Mouse (Mus musculus) lung, adult 2 months (tissue): ENCODE results near the gene Trmt112.

Experiments
- CTCF ChIP-seq: fragments of 200-500 bp; IDR thresholded peaks from 2 replicates; pipeline ENCODE4 v1.5.1; 2011; ENCODE audit warnings: mild to moderate bottlenecking, low read length, control low read depth; ENCODE audit not compliant: insufficient read depth
- POLR2A ChIP-seq: fragments of 200-500 bp; IDR thresholded peaks from 2 replicates; pipeline ENCODE4 v1.6.1; 2011; ENCODE audit warnings: low read depth, mild to moderate bottlenecking, control low read depth, low read length, borderline replicate concordance; ENCODE audit errors: extremely low read depth

DNA sequence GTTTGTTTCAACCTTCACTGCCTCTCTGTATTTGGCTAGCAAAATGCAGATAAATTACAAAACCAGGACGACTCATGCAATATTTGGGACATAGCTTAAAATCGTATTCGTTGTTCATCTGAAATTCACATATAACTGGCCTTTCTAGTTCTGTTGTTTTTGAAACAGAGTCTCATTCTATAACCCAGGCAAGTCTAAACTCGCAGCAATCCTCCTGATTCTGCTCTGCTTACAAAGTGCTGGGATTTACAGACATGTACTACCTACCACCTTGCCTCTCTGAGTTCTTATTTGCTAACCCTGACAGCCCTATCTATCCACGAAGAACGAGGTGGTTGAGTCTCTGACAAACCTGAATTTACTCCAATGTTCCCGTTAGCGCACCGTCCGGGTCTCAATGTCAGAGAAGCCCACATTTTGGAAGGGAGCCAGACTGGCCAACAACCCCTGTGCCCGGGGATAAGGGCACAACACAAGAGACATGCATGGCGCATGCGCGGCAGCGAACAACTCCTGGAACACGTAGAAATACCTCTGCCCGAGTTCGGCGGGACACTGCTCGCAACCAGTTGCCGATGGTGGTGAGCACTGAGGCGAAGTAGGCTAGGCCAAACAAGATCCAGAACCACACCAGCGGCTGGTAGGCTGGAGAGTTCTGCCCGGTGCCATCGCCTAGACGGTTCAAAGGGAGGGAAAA is 17.2 kb downstream of the Trmt112 start:
- TF ChIP-seq CTCF (no peak), POLR2A (no peak)
